Mouse (Mus musculus): ENCODE measurements at regions not wholly inside any gene's neighbourhood (a gene's known extent, or its start where the extent isn't known, plus 50 kb on each side); places are given as distances from the start of the nearest gene placed in this dataset.

DNA sequence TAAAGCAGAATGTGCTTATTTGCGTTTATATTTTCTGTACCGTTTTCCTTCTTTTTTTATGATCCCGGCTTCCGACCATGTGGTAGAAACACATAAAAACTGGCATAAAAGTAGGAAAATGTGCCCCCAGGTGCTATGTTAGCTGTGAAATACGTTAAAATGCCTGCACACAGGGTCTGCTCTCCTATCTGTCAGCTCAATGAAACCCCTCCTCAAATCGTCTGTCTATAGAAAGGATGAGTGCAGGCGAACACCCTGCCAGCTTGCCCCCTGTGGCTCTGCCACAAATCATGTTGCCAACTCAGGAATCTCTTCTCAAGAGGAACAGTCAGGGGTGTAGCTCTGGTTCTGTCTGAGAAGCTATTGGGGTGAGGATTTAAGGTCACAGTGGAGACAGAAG, 78.4 kb upstream of the Gria1 start:
- no peak for DNase-seq

DNA sequence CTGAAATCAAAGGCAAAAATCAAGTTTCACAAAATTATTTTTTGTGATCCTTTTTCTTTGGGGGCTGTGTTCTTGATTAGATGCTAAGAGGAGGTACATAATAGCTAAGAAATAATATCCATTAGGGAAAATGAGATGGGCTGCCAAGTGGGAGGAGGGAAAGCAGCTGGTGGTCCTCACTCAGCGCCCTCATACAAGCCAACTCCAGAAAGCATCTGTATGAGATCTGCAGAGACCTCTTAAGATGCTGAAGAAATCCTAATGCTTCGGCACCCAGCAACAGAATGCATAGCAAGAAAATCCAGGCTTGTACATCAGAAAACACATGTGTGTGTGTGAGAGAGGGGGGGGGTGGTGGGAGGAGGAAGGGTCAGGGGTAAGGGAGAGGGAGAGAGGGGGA, 58.8 kb upstream of the Gria1 start:
- DNase-seq: no peak

DNA sequence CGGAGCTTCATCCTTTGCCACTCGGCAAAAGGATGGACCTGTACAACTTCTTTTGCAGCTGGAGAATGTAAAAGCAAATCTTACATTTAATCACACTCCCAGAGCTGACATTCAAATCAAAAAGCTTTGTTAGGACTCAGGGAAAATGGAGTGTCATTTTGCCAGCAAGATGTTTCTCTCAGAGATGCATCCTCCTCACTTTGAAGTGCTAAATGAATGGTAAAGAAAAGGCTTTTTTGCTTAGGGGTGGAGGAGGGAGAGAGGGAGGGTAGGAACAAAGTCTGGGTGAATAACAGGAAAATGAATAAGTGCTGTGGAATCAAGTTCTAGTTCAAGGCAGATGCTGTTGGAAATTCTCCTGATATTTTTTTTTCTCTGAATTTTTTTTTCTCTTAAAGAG, 53.4 kb upstream of the Gria1 start:
- no peak for DNase-seq

Measured in cerebellum, adult 11 months (tissue).